Mouse (Mus musculus) skeletal muscle tissue, adult 2 months (tissue): ENCODE data around the gene Sptssb.

Experiments
- DNase-seq: peaks from one replicate; pipeline ENCODE4 v3.0.0-alpha.2; 2012; ENCODE audit warnings: low read depth, low spot score

Sptssb gene

GRCm38 (mm10) chr3:69859858-69860588, at the start of gene Sptssb:
Sptssb (minus strand) TSS chr3:69859940.
- DNase-seq, result no peak

DNA sequence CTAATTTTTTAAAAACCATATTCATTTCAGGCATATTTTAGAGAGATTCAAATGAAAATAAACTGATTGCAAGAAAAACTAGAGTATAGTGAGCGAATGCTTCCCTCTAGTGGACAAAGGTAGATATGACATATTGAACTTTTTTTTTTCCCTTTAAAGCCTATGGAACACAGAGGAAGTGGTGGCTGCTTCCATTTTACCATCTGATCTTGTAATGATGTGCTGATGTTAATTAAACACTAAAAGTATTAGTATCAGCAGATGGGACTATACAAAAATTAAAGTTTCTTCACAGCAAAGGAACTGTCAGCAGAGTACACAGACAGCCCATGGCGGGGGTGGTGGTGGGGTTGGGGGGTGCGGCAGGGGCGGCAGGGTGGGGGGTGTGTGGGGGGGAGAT, 48.3 kb upstream of the Sptssb start:
- no peak for DNase-seq

- no peak for DNase-seq
Observed at GRCm38 (mm10) chr3:69907564-69907963, 47.8 kb upstream of the Sptssb start.

GRCm38 (mm10) chr3:69902787-69903477, 43.2 kb upstream of the Sptssb start:
- no peak for DNase-seq

- DNase-seq, result no peak
Observed at GRCm38 (mm10) chr3:69902382-69902781, 42.6 kb upstream of the Sptssb start.

- no peak for DNase-seq
Observed at GRCm38 (mm10) chr3:69901874-69902381, 42.2 kb upstream of the Sptssb start.

- DNase-seq, result no peak
Observed at GRCm38 (mm10) chr3:69900335-69900734, 40.6 kb upstream of the Sptssb start.

- no peak for DNase-seq
Observed at GRCm38 (mm10) chr3:69897917-69898594, 38.3 kb upstream of the Sptssb start.

GRCm38 (mm10) chr3:69895516-69895915, 35.8 kb upstream of the Sptssb start:
- no peak for DNase-seq

DNA sequence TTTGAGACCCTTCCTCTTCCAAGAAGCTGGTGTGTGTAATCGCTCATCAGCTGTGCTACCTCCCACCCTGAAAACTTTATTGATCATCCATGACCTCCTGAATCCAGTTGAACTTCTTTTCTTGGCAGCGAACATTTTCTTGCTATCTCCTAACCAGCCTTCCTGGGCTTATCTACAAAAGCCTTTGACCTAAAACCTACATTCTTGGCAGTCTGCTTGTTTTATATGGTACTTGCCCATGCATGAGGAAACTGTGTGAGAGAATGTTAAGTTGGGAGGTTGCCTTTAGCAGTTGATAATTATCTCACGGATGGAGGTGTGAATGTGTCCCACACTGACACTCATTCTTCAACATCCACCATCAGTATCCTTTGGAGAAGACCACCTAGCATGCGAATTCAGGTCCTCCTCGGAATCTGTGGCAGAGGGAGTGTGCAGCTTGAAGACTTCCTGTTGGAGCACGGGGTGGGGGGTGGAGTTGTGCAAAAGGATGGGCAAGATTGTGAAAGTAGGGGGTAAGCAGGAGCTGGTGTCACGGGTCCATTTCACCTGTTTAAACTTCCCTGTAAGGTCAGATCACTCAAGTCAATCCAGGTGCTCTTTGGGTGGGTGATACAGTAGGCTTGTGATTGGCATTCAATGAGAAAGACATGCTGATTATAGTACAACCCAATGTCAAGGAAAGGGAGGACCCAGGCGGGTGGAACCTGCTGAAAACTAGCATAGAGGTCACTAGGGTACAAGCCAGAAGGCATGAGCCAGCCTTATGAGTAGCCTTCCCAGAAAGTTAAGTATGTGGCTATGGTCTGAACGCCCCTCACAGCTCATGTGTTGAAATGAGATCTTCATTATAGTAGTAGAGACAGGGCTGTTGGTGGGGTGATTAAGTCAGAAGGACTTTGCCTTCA, 32.7 kb upstream of the Sptssb start:
- DNase-seq, result no peak

- DNase-seq, result no peak
Observed at GRCm38 (mm10) chr3:69885866-69886265, 26.1 kb upstream of the Sptssb start.

DNA sequence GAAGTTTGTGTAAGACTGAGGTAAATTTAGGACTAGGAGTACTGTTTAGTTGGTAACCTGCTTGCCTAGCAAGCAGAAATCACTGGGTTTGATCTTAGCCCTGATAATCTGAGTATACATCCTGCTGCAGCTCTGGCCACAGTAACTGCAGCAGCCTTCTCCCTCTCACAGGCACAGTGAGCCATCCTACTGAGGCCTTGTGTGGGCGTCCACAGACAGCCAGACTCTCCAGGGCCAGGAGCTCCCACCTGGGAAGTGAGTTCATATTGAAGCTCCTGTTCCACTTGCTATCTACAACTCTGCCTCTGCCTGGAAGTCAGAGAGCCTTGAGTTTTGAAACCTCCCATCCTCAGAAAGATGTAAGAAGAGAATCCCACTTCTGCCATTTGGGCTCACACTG, 24.0 kb upstream of the Sptssb start:
- DNase-seq, result no peak

DNA sequence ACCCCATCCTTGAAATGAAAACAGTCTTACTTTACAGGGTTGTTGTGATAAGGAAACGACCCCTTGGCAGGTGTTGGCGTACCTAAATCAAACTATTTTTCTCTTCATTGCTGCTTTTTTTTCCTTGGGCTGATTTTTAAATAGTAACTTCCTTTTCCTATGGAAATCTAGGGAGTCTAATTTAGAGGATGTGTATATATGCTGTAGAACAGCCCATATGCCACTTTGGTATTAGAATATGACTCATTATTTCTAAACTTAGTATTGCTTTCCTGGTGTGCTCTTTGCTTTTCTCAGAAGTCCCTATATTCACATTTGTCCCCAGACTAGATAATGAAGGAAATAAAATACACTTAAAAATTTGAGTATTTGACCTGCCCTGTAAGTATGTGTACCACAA, 17.8 kb upstream of the Sptssb start:
- no peak for DNase-seq

- no peak for DNase-seq
Observed at GRCm38 (mm10) chr3:69874721-69875120, 15.0 kb upstream of the Sptssb start.

GRCm38 (mm10) chr3:69872661-69873327, 13.1 kb upstream of the Sptssb start:
- peak; percentile 3 for DNase-seq

- DNase-seq, result no peak
Observed at GRCm38 (mm10) chr3:69871174-69871573, 11.4 kb upstream of the Sptssb start.

- DNase-seq, result no peak
Observed at GRCm38 (mm10) chr3:69869702-69870101, 10.0 kb upstream of the Sptssb start.

DNA sequence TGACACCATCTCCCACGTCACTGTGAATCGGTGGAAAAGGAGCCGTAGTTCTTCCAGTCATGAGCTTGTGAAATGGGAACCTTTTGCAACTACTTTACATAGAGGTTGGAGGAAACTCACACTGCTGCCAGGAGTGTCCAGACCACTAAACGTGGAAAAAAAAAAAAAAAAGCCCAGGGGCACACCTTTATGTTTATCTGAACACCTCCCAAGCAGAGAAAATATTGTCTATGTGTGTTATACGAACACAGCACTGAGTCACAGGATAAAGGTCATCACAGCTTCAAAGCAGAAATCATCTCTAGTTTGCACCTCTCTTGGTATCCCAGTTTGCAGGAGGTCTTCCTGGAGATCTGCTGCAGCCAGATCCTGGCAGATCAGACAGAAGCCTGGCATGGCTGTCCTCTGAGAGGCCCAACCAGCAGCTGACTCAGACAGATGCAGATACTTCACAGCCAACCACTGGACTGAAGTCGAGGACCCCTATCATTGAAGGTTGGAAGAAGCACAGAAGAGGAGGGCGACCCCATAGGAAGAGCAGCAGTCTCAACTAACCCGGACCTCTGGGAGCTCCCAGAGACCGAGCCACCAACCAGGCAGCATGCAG, 2.2 kb upstream of the Sptssb start:
- no peak for DNase-seq

- no peak for DNase-seq
Observed at GRCm38 (mm10) chr3:69860589-69861521, 1.1 kb upstream of the Sptssb start.
